ENCODE assay signal across 37 mouse cellular contexts in the genomic region with DNA sequence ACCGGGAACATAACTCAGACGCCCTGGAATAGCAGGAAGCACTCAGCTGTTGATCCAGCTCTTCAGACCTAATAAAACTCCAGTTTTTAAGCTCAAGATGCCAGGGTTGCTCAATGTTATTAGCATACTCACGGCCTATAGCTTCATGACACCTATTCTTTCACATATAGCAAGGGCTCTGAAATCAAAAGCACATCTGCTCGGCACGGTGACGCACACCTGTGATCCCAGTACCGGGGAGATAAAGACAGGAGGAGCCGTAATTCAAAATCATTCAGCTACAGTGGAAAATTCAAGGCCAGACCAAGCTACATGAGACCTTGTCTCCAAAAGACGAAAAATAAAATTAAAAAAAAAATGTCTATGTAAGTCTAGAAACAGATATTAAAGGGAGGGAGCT. TPM values are rescaled to one million over a fixed set of nuclear protein-coding genes. Genes with fewer than 3 reads are reported as not detected.
"Had no signal": no experiment of that assay in that cellular context is flagged by ENCODE, and none has a peak within 500 bp of the region (broad histone marks: within the 10 kb centered on the region; RNA-seq: fewer than 3 reads in every experiment).

No protein-coding gene starts in this region.

- H3K27me3 ChIP-seq: limb, embryonic 12.5 days; limb, embryonic 13.5 days; limb, embryonic 15.5 days; liver, embryonic 13.5 days; lung, embryonic 15.5 days; midbrain, embryonic 12.5 days; midbrain, embryonic 13.5 days; midbrain, embryonic 15.5 days had no signal

- H3K36me3 ChIP-seq: limb, embryonic 10.5 days; limb, embryonic 12.5 days; limb, embryonic 13.5 days; limb, embryonic 15.5 days; liver, embryonic 12.5 days; liver, embryonic 13.5 days; liver, embryonic 15.5 days; lung, embryonic 15.5 days; midbrain, embryonic 10.5 days; midbrain, embryonic 12.5 days; midbrain, embryonic 13.5 days; midbrain, embryonic 15.5 days had no signal

- H3K27ac ChIP-seq: left cerebral cortex, adult 2 months; limb, embryonic 10.5 days; limb, embryonic 12.5 days; limb, embryonic 13.5 days; limb, embryonic 15.5 days; liver, embryonic 12.5 days; liver, embryonic 13.5 days; liver, embryonic 14.5 days; liver, embryonic 15.5 days; lung, embryonic 15.5 days; macrophage; midbrain, embryonic 10.5 days; midbrain, embryonic 12.5 days; midbrain, embryonic 13.5 days; midbrain, embryonic 15.5 days had no signal

- H3K4me3 ChIP-seq: left cerebral cortex, adult 2 months; limb, embryonic 10.5 days; limb, embryonic 12.5 days; limb, embryonic 13.5 days; limb, embryonic 15.5 days; liver, embryonic 12.5 days; liver, embryonic 13.5 days; liver, embryonic 15.5 days; lung, embryonic 15.5 days; megakaryocyte, embryonic 14.5 days; midbrain, embryonic 10.5 days; midbrain, embryonic 12.5 days; midbrain, embryonic 13.5 days; midbrain, embryonic 15.5 days; myocyte had no signal

- H3K4me1 ChIP-seq: limb, embryonic 10.5 days; limb, embryonic 12.5 days; limb, embryonic 13.5 days; limb, embryonic 15.5 days; liver, embryonic 12.5 days; liver, embryonic 13.5 days; liver, embryonic 15.5 days; midbrain, embryonic 10.5 days; midbrain, embryonic 12.5 days; midbrain, embryonic 13.5 days; midbrain, embryonic 15.5 days had no signal

- DNase-seq: left cerebral cortex, postnatal 4 days; liver; liver, embryonic 13.5 days; liver, postnatal 0 days; lung, adult 18-20 months; lung, adult 2 months; lung, embryonic 14.5 days; lung, postnatal 10 days; lung, postnatal 14 days; lung, postnatal 36 days; lung, postnatal 4 days; midbrain, embryonic 14.5 days had no signal

RNA-seq across cellular contexts. Expression of gene Gfi1, which starts 24.2 kb away (rescaled TPM):
- total RNA-seq: left cerebral cortex, adult 18-20 months; left cerebral cortex, adult 2 months; left cerebral cortex, adult 8-10 months; left cerebral cortex, postnatal 10 days; left cerebral cortex, postnatal 14 days; left cerebral cortex, postnatal 25 days; left cerebral cortex, postnatal 36 days had no signal
- polyA plus RNA-seq: limb, embryonic 12.5 days; midbrain, embryonic 10.5 days; midbrain, embryonic 11.5 days; midbrain, embryonic 12.5 days; midbrain, embryonic 13.5 days; midbrain, embryonic 14.5 days; midbrain, embryonic 15.5 days; midbrain, embryonic 16.5 days; midbrain, postnatal 0 days had no signal
